Mouse (Mus musculus) G1E (cell line): ENCODE measurements around the gene Cygb. TPM values are rescaled to one million over a fixed set of nuclear protein-coding genes. Genes with fewer than 3 reads are reported as not detected.
"Not testable (repeated sequence)": the region's sequence is repeated elsewhere in the genome, so short reads cannot be mapped to it uniquely, and the experiment has no call there.

ENCODE experiments used
- ATAC-seq: 2 replicates; pipeline ENCODE4 v1.8.0; 2016; ENCODE audit warnings: mild to moderate bottlenecking; ENCODE audit not compliant: insufficient number of reproducible peaks, poor library complexity, low FRiP score, severe bottlenecking; ENCODE audit errors: extremely low read depth
- DNase-seq: peaks from one replicate; pipeline ENCODE4 v3.0.0; 2012; ENCODE audit warnings: low spot score
- H3K27me3 ChIP-seq: 2 replicates; pipeline ENCODE4 v1.6.1; 2012; ENCODE audit warnings: mild to moderate bottlenecking, low read length, inconsistent platforms; ENCODE audit not compliant: insufficient read depth
- H3K36me3 ChIP-seq: replicated peaks from 2 replicates; pipeline ENCODE3; 2012; ENCODE audit warnings: mild to moderate bottlenecking, inconsistent platforms
- H3K4me1 ChIP-seq: 2 replicates; pipeline ENCODE4 v1.6.1; 2012; ENCODE audit warnings: low read depth, low read length, inconsistent platforms, mixed read lengths; ENCODE audit not compliant: insufficient read depth
- H3K4me3 ChIP-seq: 2 replicates; pipeline ENCODE4 v1.5.1; 2012; ENCODE audit warnings: low read depth, mild to moderate bottlenecking, inconsistent platforms, low read length, moderate library complexity, mixed read lengths
- H3K9me3 ChIP-seq: replicated peaks from 2 replicates; pipeline ENCODE4 v1.6.1; 2012; ENCODE audit warnings: inconsistent platforms
- CTCF ChIP-seq: IDR thresholded peaks from 2 replicates; pipeline ENCODE4 v1.5.1; 2012; ENCODE audit warnings: low read depth, low read length, inconsistent platforms, mixed read lengths
- GATA1 ChIP-seq: IDR thresholded peaks from 2 replicates; pipeline ENCODE4 v1.6.1; 2012; ENCODE audit warnings: borderline replicate concordance, low read length, inconsistent platforms, mixed read lengths
- GATA2 ChIP-seq: IDR thresholded peaks from 2 replicates; pipeline ENCODE4 v1.6.1; 2012; ENCODE audit warnings: low read depth, low read length, inconsistent platforms, borderline replicate concordance
- POLR2AphosphoS5 ChIP-seq: IDR thresholded peaks from 2 replicates; pipeline ENCODE4 v1.6.1; 2012; ENCODE audit warnings: low read depth, low read length, inconsistent platforms; ENCODE audit not compliant: insufficient replicate concordance
- TAL1 ChIP-seq: conservative IDR thresholded peaks from 2 replicates; pipeline ENCODE4 v1.6.1; 2012; ENCODE audit warnings: low read depth, low read length, inconsistent platforms, mixed read lengths
- polyA plus RNA-seq: library from polyadenylated mRNA; stranded (reverse); fragments of >175 nt; gene quantifications from 2 replicates; pipeline ENCODE4 v1.2.3, GENCODE M21; 2012
- total RNA-seq, 2 experiments: library from RNA; stranded (forward) in 1 of 2; stranded (reverse) in 1 of 2; fragments of 200-1000 nt in 1 of 2; fragments of >200 nt in 1 of 2; fragmentation: Nextera tagmentation in 1 of 2; gene quantifications; 2 replicates each; pipeline ENCODE4 v1.2.3; 2014 to 2017

The Cygb gene
- total and polyA plus RNA-seq, 3 experiments = 0.05 TPM; not detected in 2

GRCm38 (mm10) chr11:116676175-116676976, 22.3 kb upstream of the Cygb start:
- no peaks in the 10 kb centered on the region for H3K27me3 ChIP-seq
- peaks cover 94% of the 10 kb centered on the region for H3K36me3 ChIP-seq
- DNase-seq = no peak
- H3K4me3 ChIP-seq = no peak overlapping the region
- no peak for TF ChIP-seq TAL1
- no peak for TF ChIP-seq GATA2
- no peak for TF ChIP-seq CTCF
- no peak for TF ChIP-seq GATA1
- no peak for TF ChIP-seq POLR2AphosphoS5
- no peak for ATAC-seq
- peaks cover 89% of the 10 kb centered on the region for H3K4me1 ChIP-seq
- no peaks in the 10 kb centered on the region for H3K9me3 ChIP-seq

GRCm38 (mm10) chr11:116675429-116675828, 21.3 kb upstream of the Cygb start:
- H3K4me3 ChIP-seq, DNase-seq, H3K9me3 ChIP-seq, ATAC-seq, H3K27me3 ChIP-seq: not testable (repeated sequence)
- Histone ChIP-seq H3K36me3 (peaks cover 85% of the 10 kb centered on the region), H3K4me1 (peaks cover 88% of the 10 kb centered on the region)

- TF ChIP-seq POLR2AphosphoS5 (no peak), CTCF (no peak), TAL1 (no peak), GATA2 (no peak), GATA1 (no peak)
- ATAC-seq (no peak), DNase-seq (no peak)
- peak overlapping the region; percentile 80; the same call in 1 of the 2 replicates for H3K4me3 ChIP-seq
- H3K36me3 ChIP-seq = peaks cover 79% of the 10 kb centered on the region
- H3K4me1 ChIP-seq = peaks cover 82% of the 10 kb centered on the region
- H3K27me3 ChIP-seq = 0 out of 2 replicates have a peak, but pooled peaks cover 1% of the 10 kb centered on the region
- H3K9me3 ChIP-seq = no peaks in the 10 kb centered on the region
These were observed 20.7 kb upstream of the Cygb start for GRCm38 (mm10) chr11:116674616-116675379.

GRCm38 (mm10) chr11:116673410-116673809, 19.3 kb upstream of the Cygb start:
- Histone ChIP-seq H3K4me3 (peak overlapping the region; percentile 80; the same call in 1 of the 2 replicates), H3K36me3 (peaks cover 65% of the 10 kb centered on the region), H3K27me3 (peaks cover 14% of the 10 kb centered on the region), H3K4me1 (peaks cover 70% of the 10 kb centered on the region), H3K9me3 (no peaks in the 10 kb centered on the region)
- TF ChIP-seq GATA1 = no peak
- TF ChIP-seq CTCF = no peak
- no peak for TF ChIP-seq POLR2AphosphoS5
- no peak for TF ChIP-seq TAL1
- no peak for TF ChIP-seq GATA2
- no peak for ATAC-seq
- DNase-seq = no peak

GRCm38 (mm10) chr11:116672595-116672994, 18.5 kb upstream of the Cygb start:
- Histone ChIP-seq H3K4me3 (peak overlapping the region; percentile 80), H3K9me3 (no peaks in the 10 kb centered on the region), H3K27me3 (peaks cover 16% of the 10 kb centered on the region), H3K36me3 (peaks cover 57% of the 10 kb centered on the region), H3K4me1 (peaks cover 70% of the 10 kb centered on the region)
- DNase-seq (peak; percentile 56), ATAC-seq (no peak)
- TF ChIP-seq CTCF = no peak
- TF ChIP-seq GATA2 = no peak
- no peak for TF ChIP-seq POLR2AphosphoS5
- TF ChIP-seq TAL1 = no peak
- no peak for TF ChIP-seq GATA1

- peaks cover 16% of the 10 kb centered on the region for H3K27me3 ChIP-seq
- ATAC-seq (no peak), DNase-seq (no peak)
- TF ChIP-seq POLR2AphosphoS5 = no peak
- TF ChIP-seq GATA2 = no peak
- no peak for TF ChIP-seq CTCF
- TF ChIP-seq GATA1 = no peak
- TF ChIP-seq TAL1 = no peak
- H3K9me3 ChIP-seq = no peaks in the 10 kb centered on the region
- H3K4me1 ChIP-seq = peaks cover 68% of the 10 kb centered on the region
- peak overlapping the region; percentile 80 for H3K4me3 ChIP-seq
- peaks cover 50% of the 10 kb centered on the region for H3K36me3 ChIP-seq
These were observed 17.8 kb upstream of the Cygb start for GRCm38 (mm10) chr11:116671845-116672434.
